Mouse (Mus musculus) macrophage (primary cell): ENCODE measurements around the gene Mlf2. TPM values are rescaled to one million over a fixed set of nuclear protein-coding genes. Genes with fewer than 3 reads are reported as not detected.
A peak's percentile ranks its signal among the peaks of the same experiment; 100 is the strongest.

Experiments
- H3K27ac ChIP-seq: fragments of 350-480 bp; formaldehyde crosslinking; 2 replicates; pipeline ENCODE4 v1.9.0; 2021
- H3K36me3 ChIP-seq: fragments of 350-480 bp; formaldehyde crosslinking; 2 replicates; pipeline ENCODE4 v1.9.0; 2021; ENCODE audit errors: inconsistent target
- H3K4me3 ChIP-seq: fragments of 350-480 bp; formaldehyde crosslinking; 2 replicates; pipeline ENCODE4 v1.9.0; 2021; ENCODE audit errors: inconsistent target
- H3K79me2 ChIP-seq: fragments of 350-480 bp; formaldehyde crosslinking; 2 replicates; pipeline ENCODE4 v1.9.0; 2021; ENCODE audit errors: inconsistent target
- WGBS: methylation state at CpG from one replicate; pipeline ENCODE4 v1.1.7; 2026; ENCODE audit warnings: inconsistent platforms; ENCODE audit not compliant: missing documents; 5-methylcytosine and 5-hydroxymethylcytosine counted together
- polyA plus RNA-seq: library from polyadenylated mRNA; stranded (reverse); fragments of 250-400 nt; gene quantifications from 3 replicates; pipeline ENCODE4 v1.2.4, GENCODE M21; 2018; ENCODE audit warnings: inconsistent platforms

Mlf2 gene
- polyA plus RNA-seq, 1 experiment from 2014 or later, result 179 TPM

GRCm38 (mm10) chr6:124936681-124937080, 5.5 kb downstream of the Mlf2 start:
- 100% methylated on average over 1 of the region's 1 CpGs for WGBS
- H3K4me3 ChIP-seq, result no peak overlapping the region
- no peak overlapping the region for H3K27ac ChIP-seq
- H3K36me3 ChIP-seq, result peaks cover 34% of the 10 kb centered on the region
- H3K79me2 ChIP-seq, result peaks cover 16% of the 10 kb centered on the region

- peaks cover 34% of the 10 kb centered on the region for H3K36me3 ChIP-seq
- no peak overlapping the region for H3K27ac ChIP-seq
- H3K4me3 ChIP-seq, result no peak overlapping the region
- peaks cover 8% of the 10 kb centered on the region for H3K79me2 ChIP-seq
- WGBS, result 93% methylated on average over 2 of the region's 2 CpGs
These were observed 6.3 kb downstream of the Mlf2 start for GRCm38 (mm10) chr6:124937493-124937892.

- H3K79me2 ChIP-seq, result no peaks in the 10 kb centered on the region; the same call in 1 of the 2 replicates
- WGBS, result 91% methylated on average over 7 of the region's 7 CpGs
- H3K36me3 ChIP-seq, result peaks cover 34% of the 10 kb centered on the region
- no peak overlapping the region for H3K4me3 ChIP-seq
- no peak overlapping the region for H3K27ac ChIP-seq
These were observed 7.4 kb downstream of the Mlf2 start for GRCm38 (mm10) chr6:124938554-124938953.

GRCm38 (mm10) chr6:124941679-124942078, 10.5 kb downstream of the Mlf2 start:
- Histone ChIP-seq H3K36me3 (peaks cover 4% of the 10 kb centered on the region; the same call in 1 of the 2 replicates), H3K4me3 (no peak overlapping the region), H3K27ac (no peak overlapping the region), H3K79me2 (no peaks in the 10 kb centered on the region)
- WGBS, result 90% methylated on average over 1 of the region's 1 CpGs

- WGBS, result 94% methylated on average over 3 of the region's 3 CpGs
- Histone ChIP-seq H3K27ac (no peak overlapping the region), H3K79me2 (no peaks in the 10 kb centered on the region), H3K4me3 (no peak overlapping the region), H3K36me3 (peaks cover 2% of the 10 kb centered on the region; the same call in 1 of the 2 replicates)
These were observed 12.3 kb downstream of the Mlf2 start for GRCm38 (mm10) chr6:124943526-124943925.

- Histone ChIP-seq H3K27ac (no peak overlapping the region), H3K36me3 (peaks cover 4% of the 10 kb centered on the region), H3K4me3 (no peak overlapping the region), H3K79me2 (no peaks in the 10 kb centered on the region)
- WGBS, result 90% methylated on average over 2 of the region's 2 CpGs
These were observed 23.0 kb downstream of the Mlf2 start for GRCm38 (mm10) chr6:124953991-124954715.

- 94% methylated on average over 4 of the region's 4 CpGs for WGBS
- H3K79me2 ChIP-seq, result no peaks in the 10 kb centered on the region
- H3K36me3 ChIP-seq, result peaks cover 14% of the 10 kb centered on the region
- H3K27ac ChIP-seq, result no peak overlapping the region
- H3K4me3 ChIP-seq, result no peak overlapping the region
These were observed 24.0 kb downstream of the Mlf2 start for GRCm38 (mm10) chr6:124955212-124955611.

- WGBS, result 91% methylated on average over 2 of the region's 3 CpGs
- no peak overlapping the region for H3K4me3 ChIP-seq
- H3K27ac ChIP-seq, result no peak overlapping the region
- H3K36me3 ChIP-seq, result peaks cover 35% of the 10 kb centered on the region
- H3K79me2 ChIP-seq, result peaks cover 7% of the 10 kb centered on the region; the same call in 1 of the 2 replicates
These were observed 26.9 kb downstream of the Mlf2 start for GRCm38 (mm10) chr6:124958127-124958526.

- Histone ChIP-seq H3K4me3 (no peak overlapping the region), H3K79me2 (peaks cover 25% of the 10 kb centered on the region), H3K27ac (no peak overlapping the region), H3K36me3 (peaks cover 35% of the 10 kb centered on the region)
- 94% methylated on average over 11 of the region's 13 CpGs for WGBS
These were observed 28.8 kb downstream of the Mlf2 start for GRCm38 (mm10) chr6:124959960-124960359.

- peaks cover 25% of the 10 kb centered on the region for H3K79me2 ChIP-seq
- H3K36me3 ChIP-seq, result peaks cover 35% of the 10 kb centered on the region
- H3K4me3 ChIP-seq, result no peak overlapping the region
- no peak overlapping the region for H3K27ac ChIP-seq
- 96% methylated on average over 12 of the region's 12 CpGs for WGBS
These were observed 29.8 kb downstream of the Mlf2 start for GRCm38 (mm10) chr6:124961021-124961420.

- Histone ChIP-seq H3K79me2 (peaks cover 33% of the 10 kb centered on the region), H3K4me3 (peak overlapping the region; percentile 43), H3K36me3 (peaks cover 26% of the 10 kb centered on the region), H3K27ac (peak overlapping the region; percentile 62)
- 10% methylated on average over 12 of the region's 16 CpGs for WGBS
These were observed 33.5 kb downstream of the Mlf2 start for GRCm38 (mm10) chr6:124964638-124965037.

GRCm38 (mm10) chr6:124965088-124965719, 34.0 kb downstream of the Mlf2 start, which contains the start of gene Cops7a:
Gene Cops7a (minus strand): TSS chr6:124965538.
- Histone ChIP-seq H3K36me3 (peaks cover 21% of the 10 kb centered on the region), H3K27ac (peak within 1 kb of the TSS; percentile 95), H3K79me2 (peaks cover 33% of the 10 kb centered on the region), H3K4me3 (peak within 1 kb of the TSS; percentile 85)
- WGBS, result 2% methylated on average over 58 of the region's 68 CpGs

GRCm38 (mm10) chr6:124965747-124966146, 34.6 kb downstream of the Mlf2 start:
- Histone ChIP-seq H3K36me3 (peaks cover 17% of the 10 kb centered on the region), H3K27ac (peak overlapping the region; percentile 95), H3K79me2 (peaks cover 33% of the 10 kb centered on the region), H3K4me3 (peak overlapping the region; percentile 85)
- WGBS, result 1% methylated on average over 15 of the region's 15 CpGs

GRCm38 (mm10) chr6:124966466-124967118, 35.4 kb downstream of the Mlf2 start:
- WGBS, result 88% methylated on average over 6 of the region's 7 CpGs
- peaks cover 8% of the 10 kb centered on the region for H3K36me3 ChIP-seq
- peaks cover 33% of the 10 kb centered on the region for H3K79me2 ChIP-seq
- peak overlapping the region; percentile 85 for H3K4me3 ChIP-seq
- peak overlapping the region; percentile 95 for H3K27ac ChIP-seq

GRCm38 (mm10) chr6:124967766-124968165, 36.6 kb downstream of the Mlf2 start:
- 82% methylated on average over 4 of the region's 4 CpGs for WGBS
- peaks cover 30% of the 10 kb centered on the region for H3K79me2 ChIP-seq

More at GRCm38 (mm10) chr6:124967766-124968165, 36.6 kb downstream of the Mlf2 start:
- H3K27ac ChIP-seq, result no peak overlapping the region
- H3K36me3 ChIP-seq, result no peaks in the 10 kb centered on the region
- H3K4me3 ChIP-seq, result no peak overlapping the region
